Mouse (Mus musculus): ENCODE results near the gene Scn8a. TPM values are rescaled to one million over a fixed set of nuclear protein-coding genes. Genes with fewer than 3 reads are reported as not detected.

Scn8a gene
- polyA plus RNA-seq, 1 experiment = not detected

GRCm38 (mm10) chr15:100908817-100909216 is 39.2 kb downstream of the Scn8a start:
- no peak overlapping the region for H3K27ac ChIP-seq (ENCODE audit: insufficient read depth, low read depth, low read length)
- no peak overlapping the region for H3K4me3 ChIP-seq (ENCODE audit: insufficient read depth, low read length)
- H3K4me1 ChIP-seq (ENCODE audit: control insufficient read depth, insufficient read depth, low read length) = peaks cover 18% of the 10 kb centered on the region
- TF ChIP-seq POLR2A (IDR thresholded peaks at IDR 0.05; ENCODE audit: borderline replicate concordance, low read depth, low read length) (no peak), CTCF (IDR thresholded peaks at IDR 0.05; ENCODE audit: low read depth, low read length) (no peak)

GRCm38 (mm10) chr15:100909734-100910163 is 40.1 kb downstream of the Scn8a start:
- TF ChIP-seq CTCF (IDR thresholded peaks at IDR 0.05; ENCODE audit: low read depth, low read length) = no peak
- TF ChIP-seq POLR2A (IDR thresholded peaks at IDR 0.05; ENCODE audit: borderline replicate concordance, low read depth, low read length) = no peak
- Histone ChIP-seq H3K4me1 (ENCODE audit: control insufficient read depth, insufficient read depth, low read length) (peaks cover 18% of the 10 kb centered on the region), H3K4me3 (ENCODE audit: insufficient read depth, low read length) (no peak overlapping the region)

GRCm38 (mm10) chr15:100910381-100910841 is 40.8 kb downstream of the Scn8a start:
- Histone ChIP-seq H3K27ac (ENCODE audit: insufficient read depth, low read depth, low read length) (no peak overlapping the region), H3K4me3 (ENCODE audit: insufficient read depth, low read length) (no peak overlapping the region), H3K4me1 (ENCODE audit: control insufficient read depth, insufficient read depth, low read length) (peaks cover 23% of the 10 kb centered on the region)
- no peak for TF ChIP-seq POLR2A (IDR thresholded peaks at IDR 0.05; ENCODE audit: borderline replicate concordance, low read depth, low read length)

More at GRCm38 (mm10) chr15:100909734-100910163, 40.1 kb downstream of the Scn8a start:
- H3K27ac ChIP-seq (ENCODE audit: insufficient read depth, low read depth, low read length) = no peak overlapping the region

- Histone ChIP-seq H3K27ac (ENCODE audit: insufficient read depth, low read depth, low read length) (no peak overlapping the region), H3K4me1 (ENCODE audit: control insufficient read depth, insufficient read depth, low read length) (peaks cover 23% of the 10 kb centered on the region), H3K4me3 (ENCODE audit: insufficient read depth, low read length) (no peak overlapping the region)
- TF ChIP-seq CTCF (IDR thresholded peaks at IDR 0.05; ENCODE audit: low read depth, low read length) = no peak
- TF ChIP-seq POLR2A (IDR thresholded peaks at IDR 0.05; ENCODE audit: borderline replicate concordance, low read depth, low read length) = no peak
Measured at GRCm38 (mm10) chr15:100912676-100913266, 43.1 kb downstream of the Scn8a start.

GRCm38 (mm10) chr15:100914734-100915242 is 45.1 kb downstream of the Scn8a start:
- Histone ChIP-seq H3K4me3 (ENCODE audit: insufficient read depth, low read length) (peak overlapping the region; percentile 53), H3K4me1 (ENCODE audit: control insufficient read depth, insufficient read depth, low read length) (peaks cover 23% of the 10 kb centered on the region), H3K27ac (ENCODE audit: insufficient read depth, low read depth, low read length) (no peak overlapping the region)
- TF ChIP-seq POLR2A (IDR thresholded peaks at IDR 0.05; ENCODE audit: borderline replicate concordance, low read depth, low read length) (peak; percentile 34; the same call in 1 of the 2 replicates), CTCF (IDR thresholded peaks at IDR 0.05; ENCODE audit: low read depth, low read length) (no peak)

- TF ChIP-seq CTCF (IDR thresholded peaks at IDR 0.05; ENCODE audit: low read depth, low read length) = no peak
- TF ChIP-seq POLR2A (IDR thresholded peaks at IDR 0.05; ENCODE audit: borderline replicate concordance, low read depth, low read length) = no peak
Measured at GRCm38 (mm10) chr15:100918046-100918445, 48.4 kb downstream of the Scn8a start.

GRCm38 (mm10) chr15:100922210-100922609 is 52.6 kb downstream of the Scn8a start:
- H3K4me1 ChIP-seq (ENCODE audit: control insufficient read depth, insufficient read depth, low read length) = no peaks in the 10 kb centered on the region
- TF ChIP-seq POLR2A (IDR thresholded peaks at IDR 0.05; ENCODE audit: borderline replicate concordance, low read depth, low read length) (no peak), CTCF (IDR thresholded peaks at IDR 0.05; ENCODE audit: low read depth, low read length) (no peak)
- no peak overlapping the region for H3K4me3 ChIP-seq (ENCODE audit: insufficient read depth, low read length)
- no peak overlapping the region for H3K27ac ChIP-seq (ENCODE audit: insufficient read depth, low read depth, low read length)

More at GRCm38 (mm10) chr15:100918046-100918445, 48.4 kb downstream of the Scn8a start:
- H3K4me1 ChIP-seq (ENCODE audit: control insufficient read depth, insufficient read depth, low read length) = peaks cover 11% of the 10 kb centered on the region
- no peak overlapping the region for H3K27ac ChIP-seq (ENCODE audit: insufficient read depth, low read depth, low read length)
- no peak overlapping the region for H3K4me3 ChIP-seq (ENCODE audit: insufficient read depth, low read length)

- Histone ChIP-seq H3K27ac (ENCODE audit: insufficient read depth, low read depth, low read length) (no peak overlapping the region), H3K4me3 (ENCODE audit: insufficient read depth, low read length) (no peak overlapping the region), H3K4me1 (ENCODE audit: control insufficient read depth, insufficient read depth, low read length) (no peaks in the 10 kb centered on the region)
- no peak for TF ChIP-seq POLR2A (IDR thresholded peaks at IDR 0.05; ENCODE audit: borderline replicate concordance, low read depth, low read length)
- no peak for TF ChIP-seq CTCF (IDR thresholded peaks at IDR 0.05; ENCODE audit: low read depth, low read length)
Measured at GRCm38 (mm10) chr15:100923476-100923875, 53.8 kb downstream of the Scn8a start.

- Histone ChIP-seq H3K27ac (ENCODE audit: insufficient read depth, low read depth, low read length) (no peak overlapping the region), H3K4me3 (ENCODE audit: insufficient read depth, low read length) (no peak overlapping the region), H3K4me1 (ENCODE audit: control insufficient read depth, insufficient read depth, low read length) (no peaks in the 10 kb centered on the region)
- TF ChIP-seq POLR2A (IDR thresholded peaks at IDR 0.05; ENCODE audit: borderline replicate concordance, low read depth, low read length) (no peak), CTCF (IDR thresholded peaks at IDR 0.05; ENCODE audit: low read depth, low read length) (no peak)
Measured at GRCm38 (mm10) chr15:100924941-100925340, 55.3 kb downstream of the Scn8a start.

- Histone ChIP-seq H3K4me3 (ENCODE audit: insufficient read depth, low read length) (no peak overlapping the region), H3K27ac (ENCODE audit: insufficient read depth, low read depth, low read length) (no peak overlapping the region), H3K4me1 (ENCODE audit: control insufficient read depth, insufficient read depth, low read length) (no peaks in the 10 kb centered on the region)
- TF ChIP-seq POLR2A (IDR thresholded peaks at IDR 0.05; ENCODE audit: borderline replicate concordance, low read depth, low read length) (no peak), CTCF (IDR thresholded peaks at IDR 0.05; ENCODE audit: low read depth, low read length) (no peak)
Measured at GRCm38 (mm10) chr15:100930477-100930876, 60.8 kb downstream of the Scn8a start.
